Mouse (Mus musculus) brain, embryonic 14.5 days (tissue): ENCODE results near the gene Arhgap29.

Experiments
- CTCF ChIP-seq: fragments of 200-500 bp; IDR thresholded peaks from 2 replicates; pipeline ENCODE4 v1.5.1; 2012; ENCODE audit warnings: inconsistent platforms, mild to moderate bottlenecking, moderate library complexity, borderline replicate concordance; ENCODE audit not compliant: insufficient read depth, insufficient read length; ENCODE audit errors: extremely low read depth
- POLR2A ChIP-seq: fragments of 200-500 bp; IDR thresholded peaks from 2 replicates; pipeline ENCODE4 v1.6.1; 2012; ENCODE audit warnings: mild to moderate bottlenecking, inconsistent platforms, borderline replicate concordance; ENCODE audit not compliant: poor library complexity, insufficient read depth, insufficient read length, severe bottlenecking; ENCODE audit errors: extremely low read depth

- no peak for TF ChIP-seq CTCF
- no peak for TF ChIP-seq POLR2A
These were observed 38.9 kb upstream of the Arhgap29 start for GRCm38 (mm10) chr3:121913476-121913875.
